In genomic region chr9:106582552-106582951, GRCm38 (mm10) we compare ENCODE assay signal across 30 mouse cellular contexts. TPM values are rescaled to one million over a fixed set of nuclear protein-coding genes. Genes with fewer than 3 reads are reported as not detected.
DNase-seq lines count a peak whose midpoint lies in the region; ATAC-seq lines count a peak whose summit lies in the region.
"Had no signal": no experiment of that assay in that cellular context is flagged by ENCODE, and none has a peak within 500 bp of the region (broad histone marks: within the 10 kb centered on the region; RNA-seq: fewer than 3 reads in every experiment).

No protein-coding gene starts in this region.

- DNase-seq in frontal cortex, adult 2 months (ENCODE audit: extremely low spot score in 1 of 2, low spot score in 1 of 2) = no peak
- DNase-seq in heart, adult 11 months = peak; percentile 12
- DNase-seq in heart, adult 18-20 months = no peak
- peak; percentile 45 for DNase-seq in 3T3-L1 (ENCODE audit: low read depth, low spot score)
- DNase-seq in brain, adult 2 months (ENCODE audit: low read depth, low spot score) = peak; percentile 63
- DNase-seq in cerebellum, adult 9-11 months = no peak
- DNase-seq: adrenal gland, adult 2 months; adrenal gland, adult 8-10 months; adrenal gland, postnatal 10 days; adrenal gland, postnatal 14 days; adrenal gland, postnatal 25 days; adrenal gland, postnatal 36 days; B cell, adult 2 months; cerebellum, adult 11 months; cerebellum, adult 11-12 months; cerebellum, adult 18-20 months; cerebellum, adult 2 months had no signal

- ATAC-seq in frontal cortex, adult (ENCODE audit: low TSS enrichment) = peak; percentile 73; the same call in 1 of the 2 replicates
- no peak for ATAC-seq in monocyte, adult 5-6 weeks (replicated peaks; ENCODE audit: insufficient number of reproducible peaks, low FRiP score, low TSS enrichment, poor library complexity, severe bottlenecking)
- ATAC-seq: activated CD4-positive, CD25-positive, alpha-beta regulatory T cell, adult 4 months; CD4-positive, CD25-positive, alpha-beta regulatory T cell, adult 4 months; Patski had no signal

RNA-seq across cellular contexts. Expression of gene Iqcf4, which starts 11.8 kb away (rescaled TPM):
- not detected in 2 replicates for polyA plus RNA-seq in frontal cortex, adult 2 months (2012; rRNA removed)
- not detected for total RNA-seq in heart, adult 18-20 months (2021)
- total RNA-seq in monocyte, adult 5-6 weeks (2017) = not detected in 3 replicates
- total RNA-seq: adrenal gland, adult 18-20 months; adrenal gland, adult 2 months; adrenal gland, adult 8-10 months; adrenal gland, postnatal 10 days; adrenal gland, postnatal 14 days; adrenal gland, postnatal 25 days; adrenal gland, postnatal 36 days; adrenal gland, postnatal 4 days; CH12.LX; ES-E14; G1E; MEL had no signal
- polyA plus RNA-seq: activated CD4-positive, CD25-positive, alpha-beta regulatory T cell, adult 4 months; adrenal gland, adult 2 months; brain, embryonic 14.5 days; C2C12; CD4-positive, CD25-positive, alpha-beta regulatory T cell, adult 4 months; cerebellum, adult 2 months; G1E; Patski had no signal

RNA-seq across cellular contexts. Expression of gene Iqcf3, which starts 21.1 kb away (rescaled TPM):
- polyA plus RNA-seq in frontal cortex, adult 2 months (2012; rRNA removed) = not detected in 2 replicates
- not detected for total RNA-seq in heart, adult 18-20 months (2021)
- total RNA-seq in monocyte, adult 5-6 weeks (2017) = 6.7 TPM in 1 of 3 replicates, not detected in the others
- total RNA-seq: adrenal gland, adult 18-20 months; adrenal gland, adult 2 months; adrenal gland, adult 8-10 months; adrenal gland, postnatal 10 days; adrenal gland, postnatal 14 days; adrenal gland, postnatal 25 days; adrenal gland, postnatal 36 days; adrenal gland, postnatal 4 days; CH12.LX; ES-E14; G1E; MEL had no signal
- polyA plus RNA-seq: activated CD4-positive, CD25-positive, alpha-beta regulatory T cell, adult 4 months; adrenal gland, adult 2 months; brain, embryonic 14.5 days; C2C12; CD4-positive, CD25-positive, alpha-beta regulatory T cell, adult 4 months; cerebellum, adult 2 months; G1E; Patski had no signal

RNA-seq across cellular contexts. Expression of gene Iqcf6, which starts 43.8 kb away (rescaled TPM):
- polyA plus RNA-seq in frontal cortex, adult 2 months (2012; rRNA removed) = not detected in 2 replicates
- total RNA-seq in heart, adult 18-20 months (2021) = not detected
- not detected in 3 replicates for total RNA-seq in monocyte, adult 5-6 weeks (2017)
- total RNA-seq: adrenal gland, adult 18-20 months; adrenal gland, adult 2 months; adrenal gland, adult 8-10 months; adrenal gland, postnatal 10 days; adrenal gland, postnatal 14 days; adrenal gland, postnatal 25 days; adrenal gland, postnatal 36 days; adrenal gland, postnatal 4 days; CH12.LX; ES-E14; G1E; MEL had no signal
- polyA plus RNA-seq: activated CD4-positive, CD25-positive, alpha-beta regulatory T cell, adult 4 months; adrenal gland, adult 2 months; brain, embryonic 14.5 days; C2C12; CD4-positive, CD25-positive, alpha-beta regulatory T cell, adult 4 months; cerebellum, adult 2 months; G1E; Patski had no signal

Comparison
In these comparisons a context has a peak if more than half of its experiments do, and no peak if none do; other contexts are left out.
1. DNase-seq: peak in heart, adult 11 months (single experiment), 3T3-L1 (single experiment) and brain, adult 2 months (single experiment); none in frontal cortex, adult 2 months (0 of 2), heart, adult 18-20 months (0 of 2) and cerebellum, adult 9-11 months (single experiment).